Mouse (Mus musculus) MEL (cell line): ENCODE data around the gene Icam5. TPM values are rescaled to one million over a fixed set of nuclear protein-coding genes. Genes with fewer than 3 reads are reported as not detected.

Experiments
- DNase-seq: peaks from one replicate; pipeline ENCODE4 v3.0.0; 2011; ENCODE audit warnings: low read depth, low spot score
- H3K27ac ChIP-seq: 2 replicates; pipeline ENCODE4 v1.5.1; 2012; ENCODE audit warnings: low read depth, mild to moderate bottlenecking, control low read depth, low read length, moderate library complexity; ENCODE audit not compliant: control insufficient read depth
- H3K27me3 ChIP-seq, 2 experiments: fragments of 150-350 bp in 1 of 2; sonication (generic) in 1 of 2; 2 replicates each; pipeline ENCODE4 v1.6.1; 2012; ENCODE audit warnings: low read length in 2 of 2, mild to moderate bottlenecking in 2 of 2, improper control_type of control experiment in 1 of 2, moderate library complexity in 1 of 2; ENCODE audit not compliant: insufficient read depth in 2 of 2, control insufficient read depth in 1 of 2
- H3K36me3 ChIP-seq, 2 experiments: 2 replicates each; pipeline ENCODE4 v1.6.1; 2012 to 2014; ENCODE audit warnings: low read length in 2 of 2, improper control_type of control experiment in 1 of 2, inconsistent platforms in 1 of 2, mild to moderate bottlenecking in 1 of 2; ENCODE audit not compliant: insufficient read depth in 2 of 2, control insufficient read depth in 1 of 2
- H3K4me1 ChIP-seq, 2 experiments: fragments of 150-350 bp in 1 of 2; sonication (generic) in 1 of 2; 2 replicates each; pipeline ENCODE4 v1.6.1; 2012; ENCODE audit warnings: low read length in 2 of 2, improper control_type of control experiment in 1 of 2, mild to moderate bottlenecking in 1 of 2; ENCODE audit not compliant: insufficient read depth in 2 of 2, control insufficient read depth in 1 of 2
- H3K4me3 ChIP-seq, 2 experiments: fragments of 150-350 bp in 1 of 2; sonication (generic) in 1 of 2; 2 replicates each; pipeline ENCODE4 v1.5.1; 2012; ENCODE audit warnings: low read depth in 2 of 2, low read length in 2 of 2, mild to moderate bottlenecking in 2 of 2, moderate library complexity in 2 of 2, control low read depth in 1 of 2, improper control_type of control experiment in 1 of 2; ENCODE audit not compliant: control insufficient read depth in 1 of 2, insufficient read depth in 1 of 2
- H3K79me2 ChIP-seq: 2 replicates; pipeline ENCODE4 v1.6.1; 2012; ENCODE audit warnings: mild to moderate bottlenecking, low read length, moderate library complexity; ENCODE audit not compliant: control insufficient read depth, poor library complexity, insufficient read depth
- H3K9ac ChIP-seq: 2 replicates; pipeline ENCODE4 v1.6.1; 2012; ENCODE audit warnings: low read depth, mild to moderate bottlenecking, control low read depth, low read length, moderate library complexity; ENCODE audit not compliant: control insufficient read depth, poor library complexity, severe bottlenecking
- H3K9me3 ChIP-seq: fragments of 150-350 bp; sonication (generic); replicated peaks from 2 replicates; pipeline ENCODE4 v1.6.1; 2012; ENCODE audit warnings: mild to moderate bottlenecking, low read length, improper control_type of control experiment, moderate library complexity; ENCODE audit not compliant: insufficient read depth
- CTCF ChIP-seq, 3 experiments: IDR thresholded peaks in 2 of 3; conservative IDR thresholded peaks in 1 of 3; 2 replicates each; pipeline ENCODE4 v1.5.1; 2011 to 2012; ENCODE audit warnings: low read length in 3 of 3, low read depth in 2 of 3, mild to moderate bottlenecking in 2 of 3, improper control_type of control experiment in 1 of 3, inconsistent platforms in 1 of 3, mixed read lengths in 1 of 3, moderate library complexity in 1 of 3; ENCODE audit not compliant: control insufficient read depth in 1 of 3, insufficient read depth in 1 of 3, poor library complexity in 1 of 3, severe bottlenecking in 1 of 3
- ETS1 ChIP-seq: IDR thresholded peaks from 2 replicates; pipeline ENCODE4 v1.6.1; 2012; ENCODE audit warnings: low read depth, mild to moderate bottlenecking, inconsistent platforms, low read length, improper control_type of control experiment, moderate library complexity
- MAX ChIP-seq: IDR thresholded peaks from 2 replicates; pipeline ENCODE4 v1.6.1; 2011; ENCODE audit warnings: low read length, improper control_type of control experiment
- MAZ ChIP-seq: IDR thresholded peaks from 2 replicates; pipeline ENCODE4 v1.6.1; 2012; ENCODE audit warnings: low read depth, mild to moderate bottlenecking, inconsistent platforms, low read length, improper control_type of control experiment
- NELFE ChIP-seq: IDR thresholded peaks from 2 replicates; pipeline ENCODE4 v1.6.1; 2011; ENCODE audit warnings: low read depth, low read length, improper control_type of control experiment
- POLR2AphosphoS2 ChIP-seq: IDR thresholded peaks from 2 replicates; pipeline ENCODE4 v1.6.1; 2011; ENCODE audit warnings: low read length, improper control_type of control experiment
- RAD21 ChIP-seq: IDR thresholded peaks from 2 replicates; pipeline ENCODE4 v1.6.1; 2011; ENCODE audit warnings: mild to moderate bottlenecking, low read depth, low read length, improper control_type of control experiment
- SIN3A ChIP-seq: IDR thresholded peaks from 2 replicates; pipeline ENCODE4 v1.6.1; 2012; ENCODE audit warnings: low read length, improper control_type of control experiment, inconsistent platforms
- polyA plus RNA-seq, 2 experiments: library from polyadenylated mRNA; stranded (reverse) in 1 of 2; unstranded in 1 of 2; fragments of >175 nt in 1 of 2; fragments of >200 nt in 1 of 2; gene quantifications; 2 replicates each; pipeline versions ENCODE4 v1.2.1 to v1.2.4; 2012; ENCODE audit warnings: low replicate concordance in 2 of 2, low read depth in 1 of 2; ENCODE audit not compliant: insufficient read length in 2 of 2, insufficient read depth in 1 of 2, missing spikeins in 1 of 2
- total RNA-seq: library from RNA; depleted of rRNA; stranded (reverse); fragments of 300-350 nt; gene quantifications from 2 replicates; pipeline ENCODE4 v1.2.3, GENCODE M21; 2012

Gene Icam5
- total and polyA plus RNA-seq, 3 experiments, result 4.8 to 9.5 TPM; not detected in 1

DNA sequence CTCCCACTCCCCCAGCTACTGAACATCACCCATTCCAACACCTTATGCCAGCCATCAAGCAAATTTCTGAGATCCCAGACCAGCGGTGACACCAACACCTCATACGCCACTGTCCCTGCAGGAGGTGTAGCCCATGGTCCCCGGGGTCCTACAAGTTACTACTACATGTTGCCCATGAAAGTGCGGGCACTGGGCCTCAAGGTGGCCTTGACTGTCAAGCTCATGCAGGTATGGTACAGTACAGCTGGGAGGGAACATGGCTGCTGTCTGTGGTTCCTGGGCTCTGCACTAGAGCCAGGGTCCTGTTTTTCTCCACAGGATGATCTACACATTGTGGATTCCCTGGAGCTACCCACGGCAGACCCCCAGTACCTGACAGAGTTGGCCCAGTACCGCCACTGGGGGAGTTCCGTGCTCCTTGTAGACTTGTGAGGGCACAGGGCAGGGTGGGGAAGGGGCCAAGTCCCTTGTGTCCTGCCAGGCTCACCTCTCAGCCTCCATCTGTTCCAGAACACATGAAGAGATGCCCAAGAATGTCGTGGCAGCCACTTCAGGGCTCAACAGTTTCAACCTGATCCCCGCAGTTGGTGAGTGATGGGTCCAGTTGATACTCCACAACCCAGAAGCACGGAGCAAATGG is 24.4 kb upstream of the Icam5 start:
- H3K79me2 ChIP-seq, result peaks cover 9% of the 10 kb centered on the region

DNA sequence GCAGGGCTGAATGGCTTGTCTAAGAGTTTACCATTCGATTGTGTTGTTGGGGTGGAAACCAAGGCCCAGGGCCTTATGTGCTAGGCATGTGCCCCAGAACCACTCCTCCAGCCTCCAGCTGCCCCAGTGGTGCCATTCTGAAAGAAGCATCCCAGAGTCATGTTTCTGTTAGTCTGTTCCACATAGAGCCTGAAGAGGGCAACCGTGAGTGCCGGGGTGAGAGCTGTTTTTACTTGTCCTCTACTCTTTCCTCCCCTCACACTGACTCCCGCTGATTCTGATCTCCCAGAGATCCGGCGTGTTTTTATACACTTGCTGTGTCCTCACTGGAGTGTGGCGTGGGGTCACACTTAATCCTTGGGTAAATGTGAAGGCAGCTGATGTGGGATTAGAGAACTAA is 23.9 kb upstream of the Icam5 start:
- H3K9me3 ChIP-seq, result no peaks in the 10 kb centered on the region
- peak in 1 of 3 experiments; percentile 45; a peak in 2 of 6 replicates for TF ChIP-seq CTCF (IDR thresholded peaks at IDR 0.05 in 2 of 3, conservative IDR thresholded peaks at IDR 0.05 in 1 of 3; ENCODE audit: control insufficient read depth in 1 of 3, insufficient read depth in 1 of 3, low read depth in 2 of 3, low read length in 3 of 3, poor library complexity in 1 of 3, severe bottlenecking in 1 of 3)
- no peak for TF ChIP-seq POLR2AphosphoS2
- no peak for TF ChIP-seq MAZ
- TF ChIP-seq ETS1, result no peak
- TF ChIP-seq RAD21, result no peak
- no peak overlapping the region for H3K4me3 ChIP-seq
- peaks cover 10 to 29% of the 10 kb centered on the region in 2 experiments for H3K4me1 ChIP-seq
- H3K9ac ChIP-seq, result no peak overlapping the region
- no peak overlapping the region for H3K27ac ChIP-seq
- H3K36me3 ChIP-seq, result peaks cover 3 to 21% of the 10 kb centered on the region in 2 experiments
- H3K27me3 ChIP-seq, result no peaks in the 10 kb centered on the region
- peak; percentile 59 for DNase-seq
- peaks cover 6% of the 10 kb centered on the region for H3K79me2 ChIP-seq

More for the DNA sequence above, 24.4 kb upstream of the Icam5 start:
- Histone ChIP-seq H3K4me1 (peaks cover 10 to 24% of the 10 kb centered on the region in 2 experiments), H3K9me3 (no peaks in the 10 kb centered on the region), H3K27me3 (no peaks in the 10 kb centered on the region)
- no peak for DNase-seq
- TF ChIP-seq MAX, result no peak
- TF ChIP-seq, all 39 proteins: peak for 0
- Histone ChIP-seq H3K4me3 (no peak overlapping the region), H3K9ac (no peak overlapping the region), H3K36me3 (peaks cover 3 to 17% of the 10 kb centered on the region in 2 experiments), H3K27ac (no peak overlapping the region)

DNA sequence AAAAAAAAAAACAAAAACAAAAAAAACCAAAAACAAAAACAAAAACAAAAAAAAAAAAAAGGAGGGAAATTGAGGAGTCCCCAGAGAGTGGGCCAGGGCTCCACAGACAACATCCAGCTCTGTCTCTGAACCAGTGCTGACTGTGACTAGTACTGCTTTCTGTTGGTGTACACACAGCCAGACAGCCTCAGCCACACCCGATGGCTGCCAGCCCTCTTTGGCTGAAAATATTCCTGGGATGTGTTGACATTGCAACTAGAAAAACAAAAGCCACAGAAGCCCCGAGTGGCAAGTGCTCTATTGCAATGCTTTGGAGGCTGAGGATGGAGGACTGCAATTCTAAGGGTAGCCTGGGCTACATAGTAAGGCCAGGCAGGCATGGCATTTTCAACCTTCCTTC is 21.5 kb upstream of the Icam5 start:
- Histone ChIP-seq H3K9ac (no peak overlapping the region), H3K4me3 (no peak overlapping the region), H3K27ac (no peak overlapping the region), H3K4me1 (peaks cover 10 to 36% of the 10 kb centered on the region in 2 experiments), H3K36me3 (peaks cover 0 to 22% of the 10 kb centered on the region in 2 experiments; a peak in 3 of 4 replicates), H3K9me3 (no peaks in the 10 kb centered on the region), H3K27me3 (no peaks in the 10 kb centered on the region), H3K79me2 (no peaks in the 10 kb centered on the region; the same call in 1 of the 2 replicates)
- DNase-seq, result no peak
- TF ChIP-seq SIN3A (no peak), NELFE (no peak)
